Mouse (Mus musculus): Measurements from ENCODE around the gene Zfyve27. TPM values are rescaled to one million over a fixed set of nuclear protein-coding genes. Genes with fewer than 3 reads are reported as not detected.

Zfyve27 gene
- polyA plus RNA-seq, 3 experiments from 2014 or later, result 12.1 to 18.8 (median 17.9) TPM

- ATAC-seq, result no peak
Observed at GRCm38 (mm10) chr19:42142757-42143156, 21.0 kb upstream of the Zfyve27 start.

- no peak for ATAC-seq
Observed at GRCm38 (mm10) chr19:42144067-42144466, 19.7 kb upstream of the Zfyve27 start.

- no peak for ATAC-seq
Observed at GRCm38 (mm10) chr19:42144541-42145167, 19.1 kb upstream of the Zfyve27 start.

- no peak for ATAC-seq
Observed at GRCm38 (mm10) chr19:42145210-42145609, 18.5 kb upstream of the Zfyve27 start.

- ATAC-seq, result no peak
Observed at GRCm38 (mm10) chr19:42145731-42146130, 18.0 kb upstream of the Zfyve27 start.

GRCm38 (mm10) chr19:42146276-42147010, 17.3 kb upstream of the Zfyve27 start:
- ATAC-seq, result no peak

GRCm38 (mm10) chr19:42147170-42147768, 16.5 kb upstream of the Zfyve27 start, which contains the start of gene Marveld1:
Gene Marveld1, plus strand, starts transcription at chr19:42147400.
- ATAC-seq, result peak; percentile 65

- ATAC-seq, result peak; percentile 25
Observed at GRCm38 (mm10) chr19:42147769-42148568, 15.8 kb upstream of the Zfyve27 start.

GRCm38 (mm10) chr19:42148569-42148860, 15.2 kb upstream of the Zfyve27 start:
- no peak for ATAC-seq

- peak; percentile 50 for ATAC-seq
Observed at GRCm38 (mm10) chr19:42151990-42152389, 11.8 kb upstream of the Zfyve27 start.

- ATAC-seq, result no peak
Observed at GRCm38 (mm10) chr19:42157493-42158237, 6.1 kb upstream of the Zfyve27 start.

- no peak for ATAC-seq
Observed at GRCm38 (mm10) chr19:42158246-42159017, 5.3 kb upstream of the Zfyve27 start.

- no peak for ATAC-seq
Observed at GRCm38 (mm10) chr19:42164188-42164587, 437 bp downstream of the Zfyve27 start.

- ATAC-seq, result peak; percentile 41
Observed at GRCm38 (mm10) chr19:42166130-42166529, 2.4 kb downstream of the Zfyve27 start.

GRCm38 (mm10) chr19:42166766-42167165, 3.0 kb downstream of the Zfyve27 start:
- ATAC-seq, result no peak

GRCm38 (mm10) chr19:42167489-42167888, 3.7 kb downstream of the Zfyve27 start:
- ATAC-seq, result no peak

GRCm38 (mm10) chr19:42169322-42169975, 5.7 kb downstream of the Zfyve27 start:
- no peak for ATAC-seq

- ATAC-seq, result peak; percentile 97
Observed at GRCm38 (mm10) chr19:42170025-42170969, 6.5 kb downstream of the Zfyve27 start.

GRCm38 (mm10) chr19:42176841-42177240, 13.1 kb downstream of the Zfyve27 start:
- no peak for ATAC-seq

GRCm38 (mm10) chr19:42177461-42177860, 13.7 kb downstream of the Zfyve27 start:
- no peak for ATAC-seq
